Mouse (Mus musculus): Measurements from ENCODE around the gene Ttc28. TPM values are rescaled to one million over a fixed set of nuclear protein-coding genes. Genes with fewer than 3 reads are reported as not detected.

Gene Ttc28
- polyA plus RNA-seq, 1 experiment = 16.3 TPM

GRCm38 (mm10) chr5:110998298-110998697 lies 118.7 kb downstream of the Ttc28 start:
- peaks cover 9% of the 10 kb centered on the region; the same call in 1 of the 2 replicates for H3K4me1 ChIP-seq (ENCODE audit: control insufficient read depth, insufficient read depth, insufficient read length, low read length)
- no peak overlapping the region for H3K4me3 ChIP-seq (ENCODE audit: insufficient read depth, low read depth, low read length)
- no peak overlapping the region for H3K27ac ChIP-seq (replicated peaks; ENCODE audit: low read depth, low read length)

GRCm38 (mm10) chr5:111000953-111001352 lies 121.3 kb downstream of the Ttc28 start:
- H3K4me3 ChIP-seq (ENCODE audit: insufficient read depth, low read depth, low read length) = no peak overlapping the region
- H3K27ac ChIP-seq (replicated peaks; ENCODE audit: low read depth, low read length) = no peak overlapping the region
- H3K4me1 ChIP-seq (ENCODE audit: control insufficient read depth, insufficient read depth, insufficient read length, low read length) = peaks cover 9% of the 10 kb centered on the region; the same call in 1 of the 2 replicates

GRCm38 (mm10) chr5:111003220-111003619 lies 123.6 kb downstream of the Ttc28 start:
- H3K4me1 ChIP-seq (ENCODE audit: control insufficient read depth, insufficient read depth, insufficient read length, low read length) = peaks cover 2% of the 10 kb centered on the region; the same call in 1 of the 2 replicates
- H3K4me3 ChIP-seq (ENCODE audit: insufficient read depth, low read depth, low read length) = no peak overlapping the region
- H3K27ac ChIP-seq (replicated peaks; ENCODE audit: low read depth, low read length) = no peak overlapping the region

DNA sequence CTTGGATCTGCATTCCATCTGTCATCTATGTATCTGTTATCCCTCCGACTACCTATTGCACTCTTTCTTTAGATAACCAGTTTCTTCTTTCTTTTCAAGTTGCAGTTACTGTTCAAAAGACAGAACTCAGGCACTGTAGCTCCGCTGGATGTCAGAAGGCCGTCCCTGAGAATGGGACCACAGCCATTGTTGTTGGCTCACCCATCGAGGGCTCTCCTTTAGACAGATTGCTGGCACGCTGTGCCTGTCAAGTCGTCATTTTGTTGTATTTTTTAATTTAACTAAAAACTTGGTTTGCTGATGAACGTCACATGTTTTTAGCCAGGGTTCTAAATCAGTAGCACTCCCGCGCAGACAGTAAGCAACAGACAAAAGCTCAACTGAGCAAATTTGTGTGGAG lies 124.1 kb downstream of the Ttc28 start:
- no peak overlapping the region for H3K4me3 ChIP-seq (ENCODE audit: insufficient read depth, low read depth, low read length)
- H3K4me1 ChIP-seq (ENCODE audit: control insufficient read depth, insufficient read depth, insufficient read length, low read length) = peaks cover 2% of the 10 kb centered on the region; the same call in 1 of the 2 replicates
- H3K27ac ChIP-seq (replicated peaks; ENCODE audit: low read depth, low read length) = no peak overlapping the region

DNA sequence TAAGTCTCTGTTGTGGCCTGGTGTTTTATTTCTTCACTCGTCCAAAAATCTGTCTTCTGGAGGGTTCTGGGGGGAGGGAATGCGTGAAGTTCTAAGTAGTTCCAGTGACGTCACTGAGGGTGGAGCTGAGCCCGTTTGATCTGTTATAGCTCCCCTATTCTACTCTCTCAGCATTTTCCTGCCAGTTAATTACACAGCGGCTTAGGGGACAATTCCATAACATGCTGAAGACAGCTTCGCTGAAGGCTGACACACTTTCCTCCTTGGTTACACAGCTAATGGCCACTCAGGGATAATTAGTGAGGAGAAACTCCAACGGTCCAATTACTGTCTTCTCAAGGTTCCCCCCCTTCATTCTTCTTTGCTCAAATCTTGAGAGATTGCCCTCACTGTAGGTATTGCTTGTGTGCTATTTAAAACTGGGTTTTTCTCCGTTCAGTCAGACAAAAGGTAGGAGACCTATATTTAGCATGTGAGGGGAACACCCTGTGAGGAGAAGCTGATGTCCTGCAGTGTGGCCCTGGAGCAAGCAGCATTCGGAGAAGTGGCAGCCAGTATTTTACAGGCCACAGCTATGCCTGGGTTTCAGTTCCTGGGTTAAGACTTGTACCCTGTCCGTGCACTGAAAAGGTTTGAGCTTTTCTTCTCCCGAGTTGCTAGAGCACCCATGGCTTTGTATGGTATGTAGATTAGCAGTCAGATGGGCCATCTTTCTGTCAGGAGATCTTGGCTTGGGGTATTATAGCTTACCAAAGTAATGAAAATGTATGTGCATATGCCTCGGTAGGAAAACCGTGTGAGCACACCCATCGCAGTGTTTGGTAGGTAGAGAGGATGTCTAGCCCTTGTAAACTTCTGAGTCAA lies 126.9 kb downstream of the Ttc28 start:
- Histone ChIP-seq H3K27ac (replicated peaks; ENCODE audit: low read depth, low read length) (no peak overlapping the region), H3K4me1 (ENCODE audit: control insufficient read depth, insufficient read depth, insufficient read length, low read length) (peaks cover 9% of the 10 kb centered on the region), H3K4me3 (ENCODE audit: insufficient read depth, low read depth, low read length) (no peak overlapping the region)

DNA sequence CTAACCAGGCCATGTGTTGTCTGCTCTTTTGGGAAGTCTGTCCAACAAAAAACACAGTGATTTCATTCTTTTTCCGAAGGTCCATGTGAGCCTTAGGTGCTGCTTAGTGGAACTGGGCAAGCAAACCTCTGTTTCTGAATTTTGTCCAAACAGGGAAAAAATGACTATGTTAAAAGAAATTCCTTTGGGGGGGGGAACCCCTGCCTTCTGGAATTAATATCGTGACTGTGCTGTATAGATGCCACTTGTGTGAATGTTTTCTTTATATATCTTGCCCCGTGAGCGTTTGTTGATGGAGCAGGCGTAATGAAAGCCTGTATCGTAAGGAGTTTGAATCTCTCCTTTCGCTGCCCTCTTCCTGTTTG lies 127.5 kb downstream of the Ttc28 start:
- Histone ChIP-seq H3K27ac (replicated peaks; ENCODE audit: low read depth, low read length) (no peak overlapping the region), H3K4me3 (ENCODE audit: insufficient read depth, low read depth, low read length) (no peak overlapping the region), H3K4me1 (ENCODE audit: control insufficient read depth, insufficient read depth, insufficient read length, low read length) (peaks cover 12% of the 10 kb centered on the region)

- Histone ChIP-seq H3K4me1 (ENCODE audit: control insufficient read depth, insufficient read depth, insufficient read length, low read length) (peaks cover 15% of the 10 kb centered on the region), H3K27ac (replicated peaks; ENCODE audit: low read depth, low read length) (no peak overlapping the region), H3K4me3 (ENCODE audit: insufficient read depth, low read depth, low read length) (no peak overlapping the region)
Observed at GRCm38 (mm10) chr5:111007900-111008299, 128.3 kb downstream of the Ttc28 start.

GRCm38 (mm10) chr5:111008431-111008830 lies 128.8 kb downstream of the Ttc28 start:
- Histone ChIP-seq H3K4me1 (ENCODE audit: control insufficient read depth, insufficient read depth, insufficient read length, low read length) (peaks cover 15% of the 10 kb centered on the region), H3K27ac (replicated peaks; ENCODE audit: low read depth, low read length) (no peak overlapping the region), H3K4me3 (ENCODE audit: insufficient read depth, low read depth, low read length) (no peak overlapping the region)

DNA sequence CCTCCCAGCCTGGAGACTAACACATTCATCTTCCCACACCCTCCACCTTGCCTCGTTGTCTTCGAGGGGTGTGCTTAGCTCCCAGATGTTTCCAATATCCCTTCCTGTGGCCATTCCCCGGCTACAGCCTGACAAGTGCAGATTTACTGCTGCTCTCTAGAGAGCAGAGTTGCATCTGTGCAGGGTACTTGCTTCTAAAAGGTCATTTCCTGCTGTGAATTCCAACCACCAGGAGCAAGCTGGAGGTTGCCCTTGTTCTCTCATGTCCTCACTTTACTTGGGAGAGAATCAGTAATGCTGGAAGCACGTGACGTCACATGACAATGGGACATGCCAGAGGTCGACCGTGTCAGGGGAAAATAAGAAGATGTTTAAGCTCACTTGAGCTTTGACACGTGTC lies 131.7 kb downstream of the Ttc28 start:
- Histone ChIP-seq H3K27ac (replicated peaks; ENCODE audit: low read depth, low read length) (no peak overlapping the region), H3K4me1 (ENCODE audit: control insufficient read depth, insufficient read depth, insufficient read length, low read length) (peaks cover 15% of the 10 kb centered on the region), H3K4me3 (ENCODE audit: insufficient read depth, low read depth, low read length) (no peak overlapping the region)

DNA sequence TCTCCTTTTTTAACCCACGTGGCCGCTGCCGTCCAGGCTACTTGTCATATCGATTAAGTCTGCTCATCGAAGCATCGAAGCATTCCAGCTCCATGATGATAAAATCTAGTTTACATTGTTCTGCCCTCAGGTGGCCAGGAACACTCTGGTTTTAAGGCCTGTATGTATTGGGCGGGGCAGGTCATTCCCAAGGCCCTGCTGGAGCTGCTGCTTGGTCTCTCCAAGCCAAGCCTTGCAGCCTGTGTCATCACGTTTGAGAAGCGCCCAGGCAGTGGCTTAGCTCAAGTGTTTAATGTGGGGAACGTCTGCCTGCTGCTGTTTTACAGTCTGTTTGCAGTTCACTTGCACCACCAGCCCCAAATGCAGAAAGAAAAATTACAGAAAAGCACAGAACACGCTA lies 132.5 kb downstream of the Ttc28 start:
- peaks cover 15% of the 10 kb centered on the region for H3K4me1 ChIP-seq (ENCODE audit: control insufficient read depth, insufficient read depth, insufficient read length, low read length)
- H3K27ac ChIP-seq (replicated peaks; ENCODE audit: low read depth, low read length) = no peak overlapping the region
- no peak overlapping the region for H3K4me3 ChIP-seq (ENCODE audit: insufficient read depth, low read depth, low read length)

DNA sequence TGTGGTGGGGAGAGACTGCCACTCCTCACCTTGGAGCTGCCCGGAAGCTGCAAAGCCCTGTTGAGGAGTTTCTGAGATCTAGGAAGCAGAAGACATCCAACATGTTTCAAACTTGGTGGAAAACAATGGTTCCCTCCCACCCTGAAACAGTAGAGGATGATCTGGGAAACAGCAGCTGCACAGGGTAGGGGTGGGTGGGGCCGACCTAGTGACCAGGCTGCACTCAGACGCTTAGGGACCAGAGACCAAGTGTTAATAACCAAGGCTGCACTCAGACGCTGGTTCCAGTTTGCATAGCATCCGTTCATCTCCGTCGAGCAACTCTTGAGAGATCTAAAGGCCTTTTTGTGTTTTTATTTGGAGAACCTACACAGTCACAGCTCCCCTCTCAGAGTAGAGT lies 133.0 kb downstream of the Ttc28 start:
- Histone ChIP-seq H3K4me3 (ENCODE audit: insufficient read depth, low read depth, low read length) (no peak overlapping the region), H3K4me1 (ENCODE audit: control insufficient read depth, insufficient read depth, insufficient read length, low read length) (peaks cover 19% of the 10 kb centered on the region), H3K27ac (replicated peaks; ENCODE audit: low read depth, low read length) (no peak overlapping the region)

DNA sequence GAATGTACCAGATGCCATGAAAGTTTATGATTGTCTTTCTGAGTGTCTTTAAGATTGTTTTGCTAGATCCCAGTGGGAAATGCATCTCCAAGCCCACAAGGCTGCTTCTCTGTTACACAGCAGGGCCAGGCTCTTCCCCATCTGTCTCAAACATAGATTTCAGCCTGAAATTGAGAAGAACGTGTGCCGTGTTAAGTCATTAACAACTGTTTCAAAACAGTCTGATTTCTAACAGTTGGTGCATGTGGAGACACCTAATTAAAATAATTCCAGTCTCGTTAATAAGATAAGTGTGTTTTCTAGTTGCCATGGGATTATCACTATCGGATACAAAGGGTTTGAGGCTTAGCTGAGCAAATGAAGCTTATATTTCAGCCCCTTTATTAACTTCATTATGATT lies 135.4 kb downstream of the Ttc28 start:
- Histone ChIP-seq H3K4me1 (ENCODE audit: control insufficient read depth, insufficient read depth, insufficient read length, low read length) (peaks cover 19% of the 10 kb centered on the region), H3K4me3 (ENCODE audit: insufficient read depth, low read depth, low read length) (no peak overlapping the region), H3K27ac (replicated peaks; ENCODE audit: low read depth, low read length) (no peak overlapping the region)

DNA sequence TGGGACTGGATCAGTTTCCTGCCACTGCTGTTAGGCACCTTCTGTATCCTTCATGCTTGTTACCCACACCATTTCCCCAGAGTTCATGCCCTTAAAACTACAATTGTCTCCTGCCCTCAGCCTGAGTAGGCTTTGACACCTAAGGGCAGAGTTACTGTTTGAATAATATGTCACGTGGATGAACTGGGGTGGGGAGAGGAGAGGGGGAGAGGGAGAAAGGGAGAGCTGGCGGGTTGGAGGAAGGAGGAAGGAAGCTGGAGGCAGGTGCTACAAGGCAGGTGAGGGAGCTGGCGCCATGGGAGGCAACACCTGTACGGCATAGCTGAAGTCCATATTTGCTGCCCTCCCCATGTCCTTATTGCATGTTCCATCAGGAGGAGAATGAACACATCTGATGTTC lies 137.7 kb downstream of the Ttc28 start:
- peaks cover 5% of the 10 kb centered on the region; the same call in 1 of the 2 replicates for H3K4me1 ChIP-seq (ENCODE audit: control insufficient read depth, insufficient read depth, insufficient read length, low read length)

GRCm38 (mm10) chr5:111022339-111022738 lies 142.7 kb downstream of the Ttc28 start:
- Histone ChIP-seq H3K4me3 (ENCODE audit: insufficient read depth, low read depth, low read length) (no peak overlapping the region), H3K27ac (replicated peaks; ENCODE audit: low read depth, low read length) (no peak overlapping the region), H3K4me1 (ENCODE audit: control insufficient read depth, insufficient read depth, insufficient read length, low read length) (peaks cover 17% of the 10 kb centered on the region)

More for the DNA sequence above, 137.7 kb downstream of the Ttc28 start:
- Histone ChIP-seq H3K4me3 (ENCODE audit: insufficient read depth, low read depth, low read length) (no peak overlapping the region), H3K27ac (replicated peaks; ENCODE audit: low read depth, low read length) (no peak overlapping the region)

GRCm38 (mm10) chr5:111022940-111023339 lies 143.3 kb downstream of the Ttc28 start:
- Histone ChIP-seq H3K27ac (replicated peaks; ENCODE audit: low read depth, low read length) (no peak overlapping the region), H3K4me3 (ENCODE audit: insufficient read depth, low read depth, low read length) (no peak overlapping the region), H3K4me1 (ENCODE audit: control insufficient read depth, insufficient read depth, insufficient read length, low read length) (peaks cover 15% of the 10 kb centered on the region)

- H3K4me3 ChIP-seq (ENCODE audit: insufficient read depth, low read depth, low read length) = no peak overlapping the region
- H3K27ac ChIP-seq (replicated peaks; ENCODE audit: low read depth, low read length) = no peak overlapping the region
- H3K4me1 ChIP-seq (ENCODE audit: control insufficient read depth, insufficient read depth, insufficient read length, low read length) = peaks cover 20% of the 10 kb centered on the region
Observed at GRCm38 (mm10) chr5:111024621-111025020, 145.0 kb downstream of the Ttc28 start.
